Mouse (Mus musculus) 416B (cell line): Measurements from ENCODE around the gene Hdac11.
A peak's percentile ranks its signal among the peaks of the same experiment; 100 is the strongest.
"Not testable (repeated sequence)": the region's sequence is repeated elsewhere in the genome, so short reads cannot be mapped to it uniquely, and the experiment has no call there.

Experiments
- DNase-seq: peaks from one replicate; pipeline ENCODE4 v3.0.0; 2011; ENCODE audit warnings: low read depth

The Hdac11 gene

GRCm38 (mm10) chr6:91156554-91157236 is at the start of gene Hdac11:
Gene Hdac11 (plus strand): TSS chr6:91156665.
- DNase-seq = no peak

GRCm38 (mm10) chr6:91108301-91108916 is 48.1 kb upstream of the Hdac11 start:
- DNase-seq = no peak

- DNase-seq = no peak
Measured at GRCm38 (mm10) chr6:91108917-91109450, 47.5 kb upstream of the Hdac11 start.

- peak; percentile 50 for DNase-seq
Measured at GRCm38 (mm10) chr6:91109489-91109888, 47.0 kb upstream of the Hdac11 start.

GRCm38 (mm10) chr6:91110323-91111020 is 46.0 kb upstream of the Hdac11 start:
- peak; percentile 46 for DNase-seq

GRCm38 (mm10) chr6:91111141-91111953 is 45.1 kb upstream of the Hdac11 start:
- peak; percentile 46 for DNase-seq

GRCm38 (mm10) chr6:91111954-91112252 is 44.6 kb upstream of the Hdac11 start:
- no peak for DNase-seq

GRCm38 (mm10) chr6:91114716-91115115 is 41.7 kb upstream of the Hdac11 start:
- no peak for DNase-seq

GRCm38 (mm10) chr6:91115158-91115557 is 41.3 kb upstream of the Hdac11 start:
- DNase-seq = no peak

- DNase-seq = no peak
Measured at GRCm38 (mm10) chr6:91115863-91116243, 40.6 kb upstream of the Hdac11 start.

GRCm38 (mm10) chr6:91116244-91117145 is 40.0 kb upstream of the Hdac11 start, which contains the start of gene Nup210:
Gene Nup210 (minus strand): TSS chr6:91116829.
- peak; percentile 94 for DNase-seq

- no peak for DNase-seq
Measured at GRCm38 (mm10) chr6:91117149-91117548, 39.3 kb upstream of the Hdac11 start.

- DNase-seq = no peak
Measured at GRCm38 (mm10) chr6:91118526-91118925, 37.9 kb upstream of the Hdac11 start.

- no peak for DNase-seq
Measured at GRCm38 (mm10) chr6:91120206-91120605, 36.3 kb upstream of the Hdac11 start.

GRCm38 (mm10) chr6:91121089-91121488 is 35.4 kb upstream of the Hdac11 start:
- not testable (repeated sequence) for DNase-seq

GRCm38 (mm10) chr6:91123453-91123852 is 33.0 kb upstream of the Hdac11 start:
- no peak for DNase-seq

- DNase-seq = peak; percentile 38
Measured at GRCm38 (mm10) chr6:91124286-91125227, 31.9 kb upstream of the Hdac11 start.

- DNase-seq = no peak
Measured at GRCm38 (mm10) chr6:91125228-91125585, 31.3 kb upstream of the Hdac11 start.

GRCm38 (mm10) chr6:91128996-91129395 is 27.5 kb upstream of the Hdac11 start:
- no peak for DNase-seq

- no peak for DNase-seq
Measured at GRCm38 (mm10) chr6:91130856-91131255, 25.6 kb upstream of the Hdac11 start.
